In the genomic region with DNA sequence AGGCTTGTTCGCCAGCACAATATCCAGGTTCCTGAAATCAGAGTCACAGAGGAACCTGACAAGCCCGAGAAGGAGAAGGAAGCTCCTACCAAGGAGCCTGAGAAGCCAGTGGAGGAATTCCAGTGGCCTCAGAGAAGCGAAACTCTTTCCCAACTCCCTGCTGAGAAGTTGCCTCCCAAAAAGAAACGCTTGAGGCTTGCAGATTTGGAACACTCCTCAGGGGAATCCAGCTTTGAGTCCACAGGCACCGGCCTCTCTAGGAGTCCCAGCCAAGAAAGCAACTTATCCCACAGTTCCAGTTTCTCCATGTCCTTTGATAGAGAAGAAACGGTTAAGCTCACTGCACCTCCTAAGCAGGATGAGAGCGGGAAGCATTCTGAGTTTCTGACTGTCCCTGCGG, we compare ENCODE assay signal across 27 mouse cellular contexts.
DNase-seq lines count a peak whose midpoint lies in the region; ATAC-seq and TF ChIP-seq lines count a peak whose summit lies in the region.
"Had no signal": no experiment of that assay in that cellular context is flagged by ENCODE, and none has a peak within 500 bp of the region (broad histone marks: within the 10 kb centered on the region; RNA-seq: fewer than 3 reads in every experiment).

No protein-coding gene starts in this region.

- no peak for ATAC-seq in megakaryocyte progenitor cell, adult 5-6 weeks (replicated peaks; ENCODE audit: poor library complexity)
- ATAC-seq: activated CD4-positive, CD25-positive, alpha-beta regulatory T cell, adult 4 months; forebrain, embryonic 15.5 days; hindbrain, embryonic 16.5 days; midbrain, embryonic 16.5 days had no signal

- no peak for TF ChIP-seq CTCF in gastrocnemius, adult 2 months (IDR thresholded peaks at IDR 0.05)

- H3K4me1 ChIP-seq in brown adipose tissue, adult 24 weeks (ENCODE audit: control insufficient read depth, insufficient read depth, insufficient read length, low read length) = peaks cover 11% of the 10 kb centered on the region
- H3K4me1 ChIP-seq: forebrain, embryonic 10.5 days; forebrain, embryonic 15.5 days; kidney, embryonic 15.5 days; limb, embryonic 12.5 days; liver, embryonic 15.5 days had no signal

- peak overlapping the region; percentile 48 for H3K4me3 ChIP-seq in gastrocnemius, adult 2 months
- H3K4me3 ChIP-seq in brown adipose tissue, adult 24 weeks (ENCODE audit: insufficient read depth, low read depth, low read length) = peak overlapping the region; percentile 23; the same call in 1 of the 2 replicates
- H3K4me3 ChIP-seq: embryonic facial prominence, embryonic 13.5 days; forebrain, embryonic 10.5 days; forebrain, embryonic 15.5 days; kidney, embryonic 15.5 days; limb, embryonic 12.5 days; liver, embryonic 15.5 days had no signal

- peak overlapping the region; percentile 69 for H3K27ac ChIP-seq in gastrocnemius, adult 2 months
- H3K27ac ChIP-seq in brown adipose tissue, adult 24 weeks (replicated peaks; ENCODE audit: low read depth, low read length) = peak overlapping the region; percentile 67
- H3K27ac ChIP-seq: embryonic facial prominence, embryonic 13.5 days; forebrain, embryonic 10.5 days; forebrain, embryonic 15.5 days; kidney, embryonic 15.5 days; limb, embryonic 12.5 days; liver, embryonic 15.5 days had no signal

- DNase-seq in gastrocnemius, adult 2 months = peak; percentile 50
- no peak for DNase-seq in gastrocnemius, postnatal 36 days
- DNase-seq in heart, adult 9 months (ENCODE audit: low spot score in 2 of 2) = peak; percentile 39 to 65
- no peak for DNase-seq in heart, postnatal 10 days
- peak; percentile 5 for DNase-seq in adipocyte (ENCODE audit: low spot score)
- DNase-seq in urinary bladder, postnatal 4 days (ENCODE audit: low spot score in 2 of 2) = no peak
- DNase-seq: B cell, adult 2 months; cerebellum, adult 18-20 months; cerebellum, postnatal 10 days; gastrocnemius, postnatal 10 days; kidney, adult 18-20 months; kidney, postnatal 25 days; lung, embryonic 14.5 days; lung, postnatal 14 days; right cerebral cortex, adult 18-20 months; right cerebral cortex, postnatal 4 days had no signal

- intact Hi-C loops in gastrocnemius, adult 2 months (cut with DNase I) = no loop called here
- intact Hi-C loops in gastrocnemius, postnatal 36 days (cut with DNase I) = no loop called here
- intact Hi-C loops in heart, postnatal 10 days (cut with DNase I) = no loop called here

Comparison
In these comparisons a context has a peak if more than half of its experiments do, and no peak if none do; other contexts are left out.
1. DNase-seq: peak in gastrocnemius, adult 2 months (single experiment), heart, adult 9 months (2 of 2) and adipocyte (single experiment); none in gastrocnemius, postnatal 36 days (0 of 2), heart, postnatal 10 days (0 of 2) and urinary bladder, postnatal 4 days (0 of 2).